Comparison of ENCODE assay signal across 10 mouse cellular contexts in genomic region chr4:136149045-136149379, GRCm38 (mm10). TPM values are rescaled to one million over a fixed set of nuclear protein-coding genes. Genes with fewer than 3 reads are reported as not detected.
DNase-seq lines count a peak whose midpoint lies in the region; ATAC-seq lines count a peak whose summit lies in the region.
"Had no signal": no experiment of that assay in that cellular context is flagged by ENCODE, and none has a peak within 500 bp of the region (broad histone marks: within the 10 kb centered on the region; RNA-seq: fewer than 3 reads in every experiment).

No protein-coding gene starts in this region.

- H3K4me2 ChIP-seq in forebrain, embryonic 12.5 days: no peak overlapping the region
- H3K4me2 ChIP-seq in forebrain, embryonic 14.5 days (ENCODE audit: low read length): no peak overlapping the region
- no peak overlapping the region for H3K4me2 ChIP-seq in kidney, embryonic 16.5 days (replicated peaks; ENCODE audit: low read depth, low read length)
- no peak overlapping the region for H3K4me2 ChIP-seq in intestine, embryonic 16.5 days (ENCODE audit: low read depth, low read length)

- H3K4me1 ChIP-seq in forebrain, embryonic 12.5 days: peaks cover 54% of the 10 kb centered on the region
- peaks cover 21% of the 10 kb centered on the region for H3K4me1 ChIP-seq in forebrain, embryonic 14.5 days (ENCODE audit: control insufficient read depth, insufficient read depth, low read length)
- H3K4me1 ChIP-seq in kidney, embryonic 16.5 days (ENCODE audit: insufficient read depth, low read length): peaks cover 38% of the 10 kb centered on the region
- peaks cover 39% of the 10 kb centered on the region for H3K4me1 ChIP-seq in intestine, embryonic 16.5 days (ENCODE audit: control insufficient read depth, insufficient read depth, low read length)

- no peak overlapping the region for H3K4me3 ChIP-seq in forebrain, embryonic 12.5 days (replicated peaks)
- no peak overlapping the region for H3K4me3 ChIP-seq in forebrain, embryonic 14.5 days (ENCODE audit: low read depth, low read length)
- no peak overlapping the region for H3K4me3 ChIP-seq in kidney, embryonic 16.5 days (ENCODE audit: low read length)
- no peak overlapping the region for H3K4me3 ChIP-seq in intestine, embryonic 16.5 days (ENCODE audit: low read length)
- H3K4me3 ChIP-seq: myocyte had no signal

- no peaks in the 10 kb centered on the region for H3K9me3 ChIP-seq in forebrain, embryonic 12.5 days
- no peaks in the 10 kb centered on the region for H3K9me3 ChIP-seq in forebrain, embryonic 14.5 days (replicated peaks; ENCODE audit: control insufficient read depth, low read length)
- no peaks in the 10 kb centered on the region for H3K9me3 ChIP-seq in kidney, embryonic 16.5 days (ENCODE audit: low read length)
- no peaks in the 10 kb centered on the region; the same call in 1 of the 2 replicates for H3K9me3 ChIP-seq in intestine, embryonic 16.5 days (ENCODE audit: control insufficient read depth, low read length)
- H3K9me3 ChIP-seq: hindbrain, embryonic 15.5 days had no signal

- no peak for ATAC-seq in forebrain, embryonic 12.5 days (ENCODE audit: low FRiP score)
- no peak for ATAC-seq in forebrain, embryonic 14.5 days
- ATAC-seq in kidney, embryonic 16.5 days (ENCODE audit: low FRiP score, low TSS enrichment): no peak
- no peak for ATAC-seq in intestine, embryonic 16.5 days
- no peak for ATAC-seq in frontal cortex, adult (ENCODE audit: low TSS enrichment)

- H3K36me3 ChIP-seq in forebrain, embryonic 12.5 days (replicated peaks): no peaks in the 10 kb centered on the region
- H3K36me3 ChIP-seq in forebrain, embryonic 14.5 days (ENCODE audit: control insufficient read depth, insufficient read depth, low read length): no peaks in the 10 kb centered on the region
- peaks cover 12% of the 10 kb centered on the region; the same call in 1 of the 2 replicates for H3K36me3 ChIP-seq in kidney, embryonic 16.5 days (ENCODE audit: insufficient read depth, low read length)
- no peaks in the 10 kb centered on the region for H3K36me3 ChIP-seq in intestine, embryonic 16.5 days (ENCODE audit: control insufficient read depth, insufficient read depth, low read length)
- H3K36me3 ChIP-seq: hindbrain, embryonic 15.5 days had no signal

- peaks cover 27% of the 10 kb centered on the region for H3K27me3 ChIP-seq in forebrain, embryonic 12.5 days
- H3K27me3 ChIP-seq in forebrain, embryonic 14.5 days (replicated peaks; ENCODE audit: control insufficient read depth, insufficient read depth, low read length): peaks cover 25% of the 10 kb centered on the region
- H3K27me3 ChIP-seq in kidney, embryonic 16.5 days (ENCODE audit: insufficient read depth, low read length): no peaks in the 10 kb centered on the region
- H3K27me3 ChIP-seq in intestine, embryonic 16.5 days (replicated peaks; ENCODE audit: control insufficient read depth, insufficient read depth, low read length): no peaks in the 10 kb centered on the region

- peak overlapping the region; percentile 74; the same call in 1 of the 2 replicates for H3K27ac ChIP-seq in forebrain, embryonic 12.5 days
- no peak overlapping the region for H3K27ac ChIP-seq in forebrain, embryonic 14.5 days (ENCODE audit: low read depth, low read length)
- H3K27ac ChIP-seq in kidney, embryonic 16.5 days (ENCODE audit: low read length): peak overlapping the region; percentile 99
- peak overlapping the region; percentile 98 for H3K27ac ChIP-seq in intestine, embryonic 16.5 days (ENCODE audit: low read length)

- H3K9ac ChIP-seq in forebrain, embryonic 12.5 days: no peak overlapping the region
- H3K9ac ChIP-seq in forebrain, embryonic 14.5 days (ENCODE audit: low read length): no peak overlapping the region
- H3K9ac ChIP-seq in kidney, embryonic 16.5 days (replicated peaks; ENCODE audit: low read length): no peak overlapping the region; the same call in 1 of the 2 replicates
- peak overlapping the region; percentile 65; the same call in 1 of the 2 replicates for H3K9ac ChIP-seq in intestine, embryonic 16.5 days (ENCODE audit: low read depth, low read length)

- 83% methylated on average over 2 of the region's 2 CpGs for WGBS in forebrain, embryonic 12.5 days
- 81% methylated on average over 2 of the region's 2 CpGs for WGBS in forebrain, embryonic 14.5 days
- WGBS in kidney, embryonic 16.5 days: 71% methylated on average over 2 of the region's 2 CpGs
- WGBS in intestine, embryonic 16.5 days: 89% methylated on average over 2 of the region's 2 CpGs

- no peak for DNase-seq in forebrain, embryonic 14.5 days (ENCODE audit: low spot score)
- DNase-seq in kidney, postnatal 4 days: no peak
- peak; percentile 27 for DNase-seq in A20 (ENCODE audit: low read depth, low spot score)
- no peak for DNase-seq in right cerebral cortex, adult 2 months (ENCODE audit: low spot score in 2 of 2)

RNA-seq across cellular contexts. Expression of gene Id3, which starts 5.7 kb away (rescaled TPM):
- polyA plus RNA-seq in forebrain, embryonic 12.5 days (2016; fragmentation: Nextera tagmentation; extraction: Ambion mirVana): 173 and 228 TPM in 2 replicates
- 117 and 118 TPM in 2 replicates for polyA plus RNA-seq in forebrain, embryonic 14.5 days (2014; fragmentation: Nextera tagmentation; extraction: Ambion mirVana)
- 953 and 999 TPM in 2 replicates for polyA plus RNA-seq in kidney, embryonic 16.5 days (2015; fragmentation: Nextera tagmentation; extraction: Ambion mirVana)
- polyA plus RNA-seq in intestine, embryonic 16.5 days (2015; fragmentation: Nextera tagmentation; extraction: Ambion mirVana): 232 and 245 TPM in 2 replicates

RNA-seq across cellular contexts. Expression of gene E2f2, which starts 23.2 kb away (rescaled TPM):
- 13.4 and 14.6 TPM in 2 replicates for polyA plus RNA-seq in forebrain, embryonic 12.5 days (2016; fragmentation: Nextera tagmentation; extraction: Ambion mirVana)
- 4.5 and 5.5 TPM in 2 replicates for polyA plus RNA-seq in forebrain, embryonic 14.5 days (2014; fragmentation: Nextera tagmentation; extraction: Ambion mirVana)
- polyA plus RNA-seq in kidney, embryonic 16.5 days (2015; fragmentation: Nextera tagmentation; extraction: Ambion mirVana): 7.3 and 8.3 TPM in 2 replicates
- polyA plus RNA-seq in intestine, embryonic 16.5 days (2015; fragmentation: Nextera tagmentation; extraction: Ambion mirVana): 7.5 and 9.3 TPM in 2 replicates

RNA-seq across cellular contexts. Expression of gene Asap3, which starts 57.2 kb away (rescaled TPM):
- polyA plus RNA-seq in forebrain, embryonic 12.5 days (2016; fragmentation: Nextera tagmentation; extraction: Ambion mirVana): 5.9 and 6.4 TPM in 2 replicates
- 1.6 and 2.4 TPM in 2 replicates for polyA plus RNA-seq in forebrain, embryonic 14.5 days (2014; fragmentation: Nextera tagmentation; extraction: Ambion mirVana)
- polyA plus RNA-seq in kidney, embryonic 16.5 days (2015; fragmentation: Nextera tagmentation; extraction: Ambion mirVana): 5.8 and 6.0 TPM in 2 replicates
- polyA plus RNA-seq in intestine, embryonic 16.5 days (2015; fragmentation: Nextera tagmentation; extraction: Ambion mirVana): 3.3 and 4.4 TPM in 2 replicates
